Mouse (Mus musculus): ENCODE results near the gene Zfp329. TPM values are rescaled to one million over a fixed set of nuclear protein-coding genes. Genes with fewer than 3 reads are reported as not detected.
"Not testable (repeated sequence)": the region's sequence is repeated elsewhere in the genome, so short reads cannot be mapped to it uniquely, and the experiment has no call there.

Gene Zfp329
- polyA plus RNA-seq, 1 experiment from 2014 or later, result 8.8 TPM

DNA sequence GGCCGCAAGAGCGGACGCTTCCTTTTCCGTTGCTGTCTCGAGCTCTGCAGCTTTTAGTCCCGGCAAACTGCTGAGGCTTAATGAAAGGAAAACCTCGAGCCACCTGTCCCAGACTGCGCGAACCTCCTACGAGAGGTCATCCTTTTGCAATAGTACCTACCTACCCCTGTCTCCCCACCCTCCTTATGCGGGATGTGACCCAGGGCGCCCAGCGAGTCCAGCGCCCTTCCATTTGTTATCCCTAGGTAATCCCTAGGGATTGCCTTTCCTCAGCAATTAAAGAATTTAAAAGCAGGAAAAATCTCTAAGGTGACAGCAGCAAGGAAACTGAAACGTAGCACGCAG lies 15.0 kb downstream of the Zfp329 start:
- Histone ChIP-seq H3K4me2 (ENCODE audit: low read length) (peak overlapping the region; percentile 87), H3K36me3 (ENCODE audit: insufficient read depth, low read length) (peaks cover 14% of the 10 kb centered on the region), H3K4me3 (replicated peaks; ENCODE audit: low read depth, low read length) (peak overlapping the region; percentile 42), H3K9ac (ENCODE audit: low read depth, low read length) (peak overlapping the region; percentile 73), H3K4me1 (replicated peaks; ENCODE audit: insufficient read depth, low read length) (peaks cover 6% of the 10 kb centered on the region; the same call in 1 of the 2 replicates), H3K27ac (peak overlapping the region; percentile 31; the same call in 1 of the 2 replicates), H3K27me3 (ENCODE audit: insufficient read depth, low read length) (no peaks in the 10 kb centered on the region), H3K9me3 (replicated peaks; ENCODE audit: low read length) (0 out of 2 replicates have a peak, but pooled peaks cover 4% of the 10 kb centered on the region)
- TF ChIP-seq CTCF (IDR thresholded peaks at IDR 0.05; ENCODE audit: low read depth), result no peak
- WGBS, result 1% methylated on average over 16 of the region's 16 CpGs
- ATAC-seq (replicated peaks; ENCODE audit: low FRiP score, low read depth) (no peak), DNase-seq (ENCODE audit: low spot score) (no peak)

DNA sequence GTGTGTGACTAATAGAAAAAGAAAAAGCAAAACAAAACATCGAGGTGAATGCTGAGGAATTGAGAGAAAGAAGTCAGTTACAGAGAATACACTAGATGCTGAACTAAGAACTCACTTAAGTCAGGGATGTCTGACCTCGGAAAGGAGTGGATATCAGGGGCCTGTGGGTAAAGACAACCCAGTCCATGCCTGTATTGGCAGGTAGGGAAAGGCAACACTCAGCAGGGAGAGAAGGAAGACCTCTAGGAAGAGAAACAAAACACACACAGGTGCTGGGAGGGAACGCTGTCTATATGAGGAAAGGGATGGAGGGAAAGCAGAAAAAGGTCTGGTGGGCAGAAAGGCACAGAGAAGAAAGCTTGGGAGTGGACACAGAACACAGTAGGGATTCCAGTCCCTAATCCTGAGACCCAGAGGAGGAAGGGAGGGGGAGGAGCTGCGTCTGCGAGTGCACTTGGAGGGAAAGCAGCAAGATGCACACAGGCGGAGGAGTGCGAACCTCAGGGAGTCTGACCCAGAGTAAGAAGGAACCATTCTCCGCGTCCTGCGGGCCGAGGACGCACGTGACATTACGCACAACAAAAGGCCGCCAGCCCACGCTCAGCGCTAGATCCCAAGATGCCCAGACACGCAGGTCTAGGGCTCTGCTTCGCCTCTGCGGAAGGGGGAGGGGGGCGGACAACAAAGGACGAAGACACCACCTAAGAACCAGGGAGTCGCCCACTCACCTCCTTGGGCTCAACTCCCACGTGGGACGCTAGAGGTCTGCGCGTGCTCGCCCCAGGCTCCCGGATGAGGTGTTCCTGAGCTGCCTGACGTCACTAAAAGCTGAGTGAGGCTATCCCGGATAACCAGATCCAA lies 15.6 kb downstream of the Zfp329 start, which contains the start of gene Zscan18:
Zscan18 (minus strand) TSS at position 770 of the 861 bp plus-strand sequence.
- 5% methylated on average over 29 of the region's 31 CpGs for WGBS
- TF ChIP-seq CTCF (IDR thresholded peaks at IDR 0.05; ENCODE audit: low read depth), result no peak
- DNase-seq (ENCODE audit: low spot score), result peak; percentile 88
- Histone ChIP-seq H3K27me3 (ENCODE audit: insufficient read depth, low read length) (no peaks in the 10 kb centered on the region), H3K9me3 (replicated peaks; ENCODE audit: low read length) (no peaks in the 10 kb centered on the region), H3K4me2 (ENCODE audit: low read length) (peak within 1 kb of the TSS; percentile 87), H3K4me3 (replicated peaks; ENCODE audit: low read depth, low read length) (peak within 1 kb of the TSS; percentile 42), H3K9ac (ENCODE audit: low read depth, low read length) (peak within 1 kb of the TSS; percentile 73), H3K4me1 (replicated peaks; ENCODE audit: insufficient read depth, low read length) (peaks cover 6% of the 10 kb centered on the region; the same call in 1 of the 2 replicates), H3K27ac (peak within 1 kb of the TSS; percentile 31; the same call in 1 of the 2 replicates), H3K36me3 (ENCODE audit: insufficient read depth, low read length) (peaks cover 8% of the 10 kb centered on the region)
- peak; percentile 97 for ATAC-seq (replicated peaks; ENCODE audit: low FRiP score, low read depth)

DNA sequence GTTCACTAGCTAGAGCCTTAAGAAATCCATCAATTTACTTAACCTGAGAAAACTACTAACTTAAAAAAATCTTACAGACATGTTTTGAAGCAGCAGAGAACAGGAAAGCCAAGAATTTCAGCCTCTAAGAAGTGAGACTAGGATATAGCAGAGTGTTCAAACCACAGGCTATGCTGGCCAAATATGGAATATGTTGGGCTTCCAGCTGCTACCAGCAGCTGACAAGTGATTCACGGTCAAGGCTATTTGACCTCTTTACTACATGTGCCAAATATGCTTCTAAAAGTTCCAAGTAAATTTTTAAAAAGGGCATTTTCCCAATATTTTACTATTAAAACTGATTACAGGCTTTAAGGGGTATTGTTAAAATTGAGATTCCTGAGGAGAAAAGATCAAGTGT lies 19.1 kb downstream of the Zfp329 start:
- H3K27ac ChIP-seq, result no peak overlapping the region
- no peak for TF ChIP-seq CTCF (IDR thresholded peaks at IDR 0.05; ENCODE audit: low read depth)
- WGBS, result 87% methylated on average over 1 of the region's 1 CpGs
- H3K4me1 ChIP-seq (replicated peaks; ENCODE audit: insufficient read depth, low read length), result peaks cover 6% of the 10 kb centered on the region; the same call in 1 of the 2 replicates
- no peak overlapping the region for H3K4me2 ChIP-seq (ENCODE audit: low read length)
- no peaks in the 10 kb centered on the region for H3K36me3 ChIP-seq (ENCODE audit: insufficient read depth, low read length)
- H3K9ac ChIP-seq (ENCODE audit: low read depth, low read length), result no peak overlapping the region
- ATAC-seq (replicated peaks; ENCODE audit: low FRiP score, low read depth), result no peak
- H3K4me3 ChIP-seq (replicated peaks; ENCODE audit: low read depth, low read length), result no peak overlapping the region
- no peaks in the 10 kb centered on the region for H3K9me3 ChIP-seq (replicated peaks; ENCODE audit: low read length)
- H3K27me3 ChIP-seq (ENCODE audit: insufficient read depth, low read length), result no peaks in the 10 kb centered on the region
- no peak for DNase-seq (ENCODE audit: low spot score)

DNA sequence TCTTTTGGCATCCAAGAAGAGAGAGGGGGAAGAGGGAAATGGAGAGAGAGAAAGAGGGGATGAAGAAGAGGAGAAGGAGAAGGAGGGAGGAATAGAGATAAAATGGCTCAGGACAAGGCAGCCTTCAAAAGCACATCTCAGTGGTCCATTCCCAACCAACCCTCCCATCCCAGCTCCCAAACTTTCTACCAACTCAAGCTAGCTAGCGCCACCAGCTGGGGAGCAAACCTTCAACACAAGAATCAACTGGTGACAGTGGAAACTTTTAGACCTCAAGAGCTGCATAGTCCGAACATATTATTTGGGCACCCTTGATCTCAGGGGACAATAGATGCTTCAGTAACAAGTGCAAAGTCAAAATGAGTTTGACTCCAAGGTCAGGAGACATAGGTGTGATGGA lies 20.7 kb downstream of the Zfp329 start:
- no peaks in the 10 kb centered on the region for H3K27me3 ChIP-seq (ENCODE audit: insufficient read depth, low read length)
- H3K4me1 ChIP-seq (replicated peaks; ENCODE audit: insufficient read depth, low read length), result no peaks in the 10 kb centered on the region
- no peak for ATAC-seq (replicated peaks; ENCODE audit: low FRiP score, low read depth)
- no peak overlapping the region for H3K4me3 ChIP-seq (replicated peaks; ENCODE audit: low read depth, low read length)
- no peak overlapping the region for H3K27ac ChIP-seq
- H3K9me3 ChIP-seq (replicated peaks; ENCODE audit: low read length), result no peaks in the 10 kb centered on the region
- no peak overlapping the region for H3K9ac ChIP-seq (ENCODE audit: low read depth, low read length)
- 67% methylated on average over 2 of the region's 2 CpGs for WGBS
- H3K4me2 ChIP-seq (ENCODE audit: low read length), result no peak overlapping the region
- H3K36me3 ChIP-seq (ENCODE audit: insufficient read depth, low read length), result no peaks in the 10 kb centered on the region
- TF ChIP-seq CTCF (IDR thresholded peaks at IDR 0.05; ENCODE audit: low read depth), result no peak
- DNase-seq (ENCODE audit: low spot score), result no peak

DNA sequence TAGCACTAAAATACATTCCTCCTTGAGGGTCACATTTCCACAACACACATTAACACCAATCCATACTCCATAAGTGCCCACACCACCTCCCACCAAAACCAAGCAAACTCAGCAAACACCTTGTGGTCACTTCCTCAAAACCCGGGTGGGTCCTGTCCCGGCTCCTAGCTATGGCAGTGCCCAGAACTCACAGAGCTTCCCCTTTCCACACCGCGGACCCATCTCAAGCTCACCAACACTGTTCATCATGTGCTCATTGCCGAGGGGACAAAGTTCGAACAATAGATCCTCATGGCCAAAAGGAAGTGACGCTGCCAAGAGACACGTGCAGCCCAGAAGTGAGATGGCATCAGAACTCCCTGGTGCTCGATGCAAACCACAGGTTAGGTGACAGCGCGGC lies 26.0 kb downstream of the Zfp329 start:
- not testable (repeated sequence) for H3K4me3 ChIP-seq (replicated peaks; ENCODE audit: low read depth, low read length); H3K9ac ChIP-seq (ENCODE audit: low read depth, low read length); H3K9me3 ChIP-seq (replicated peaks; ENCODE audit: low read length); H3K4me2 ChIP-seq (ENCODE audit: low read length); H3K27ac ChIP-seq; ATAC-seq (replicated peaks; ENCODE audit: low FRiP score, low read depth); H3K27me3 ChIP-seq (ENCODE audit: insufficient read depth, low read length); DNase-seq (ENCODE audit: low spot score); H3K36me3 ChIP-seq (ENCODE audit: insufficient read depth, low read length); H3K4me1 ChIP-seq (replicated peaks; ENCODE audit: insufficient read depth, low read length)
- WGBS, result 86% methylated on average over 11 of the region's 11 CpGs

DNA sequence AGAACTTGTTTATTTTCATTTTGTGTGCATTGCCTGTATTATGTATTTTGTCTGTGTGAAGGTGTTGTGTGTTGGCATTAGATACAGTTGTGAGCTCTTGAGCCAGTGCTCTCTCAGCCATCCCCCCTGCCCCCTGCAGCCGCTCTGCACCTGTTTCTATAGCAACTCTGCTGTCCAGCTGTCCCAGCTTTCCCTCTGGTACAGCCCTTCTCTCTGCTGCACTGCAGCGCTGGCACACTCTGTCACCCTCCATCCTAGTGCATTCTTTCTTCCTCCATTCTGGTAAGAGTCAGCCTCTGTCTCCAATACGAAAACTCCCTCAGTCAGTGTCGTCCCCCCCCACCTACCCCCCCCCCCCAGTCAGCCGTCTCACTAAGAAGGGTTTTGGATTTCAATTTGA lies 30.6 kb downstream of the Zfp329 start:
- TF ChIP-seq CTCF (IDR thresholded peaks at IDR 0.05; ENCODE audit: low read depth), result no peak
- Histone ChIP-seq H3K9me3 (replicated peaks; ENCODE audit: low read length) (no peaks in the 10 kb centered on the region), H3K4me1 (replicated peaks; ENCODE audit: insufficient read depth, low read length) (no peaks in the 10 kb centered on the region), H3K36me3 (ENCODE audit: insufficient read depth, low read length) (no peaks in the 10 kb centered on the region), H3K27me3 (ENCODE audit: insufficient read depth, low read length) (no peaks in the 10 kb centered on the region), H3K4me2 (ENCODE audit: low read length) (no peak overlapping the region), H3K4me3 (replicated peaks; ENCODE audit: low read depth, low read length) (no peak overlapping the region), H3K9ac (ENCODE audit: low read depth, low read length) (no peak overlapping the region), H3K27ac (no peak overlapping the region)
- DNase-seq (ENCODE audit: low spot score) (no peak), ATAC-seq (replicated peaks; ENCODE audit: low FRiP score, low read depth) (no peak)
- 28% methylated on average over 5 of the region's 5 CpGs for whole genome bisulfite sequencing
